Mouse (Mus musculus): ENCODE data around the gene Cntnap1. TPM values are rescaled to one million over a fixed set of nuclear protein-coding genes. Genes with fewer than 3 reads are reported as not detected.

The Cntnap1 gene
- polyA plus RNA-seq, 1 experiment from 2014 or later, result 0.50 TPM

GRCm38 (mm10) chr11:101173112-101173511 lies 2.8 kb downstream of the Cntnap1 start:
- H3K9ac ChIP-seq, result no peak overlapping the region
- peaks cover under 1% of the 10 kb centered on the region; the same call in 1 of the 2 replicates for H3K36me3 ChIP-seq
- WGBS, result 15% methylated on average over 11 of the region's 11 CpGs
- H3K27me3 ChIP-seq, result peaks cover 23% of the 10 kb centered on the region
- no peak for ATAC-seq (replicated peaks; ENCODE audit: insufficient number of reproducible peaks, insufficient read depth, low FRiP score, low read depth)
- peak overlapping the region; percentile 81 for H3K27ac ChIP-seq
- no peaks in the 10 kb centered on the region for H3K9me3 ChIP-seq (replicated peaks)
- peak overlapping the region; percentile 71 for H3K4me2 ChIP-seq
- peak overlapping the region; percentile 39 for H3K4me3 ChIP-seq
- peaks cover 78% of the 10 kb centered on the region for H3K4me1 ChIP-seq (replicated peaks)

- H3K27me3 ChIP-seq, result peaks cover 30% of the 10 kb centered on the region
- H3K36me3 ChIP-seq, result no peaks in the 10 kb centered on the region
- 3% methylated on average over 61 of the region's 61 CpGs for WGBS
- peak overlapping the region; percentile 71 for H3K4me2 ChIP-seq
- peak overlapping the region; percentile 81 for H3K27ac ChIP-seq
- ATAC-seq (replicated peaks; ENCODE audit: insufficient number of reproducible peaks, insufficient read depth, low FRiP score, low read depth), result peak; percentile 37
- H3K9me3 ChIP-seq (replicated peaks), result no peaks in the 10 kb centered on the region
- peaks cover 71% of the 10 kb centered on the region for H3K4me1 ChIP-seq (replicated peaks)
- H3K9ac ChIP-seq, result peak overlapping the region; percentile 59
- H3K4me3 ChIP-seq, result peak overlapping the region; percentile 39
Observed at GRCm38 (mm10) chr11:101173631-101174388, 3.5 kb downstream of the Cntnap1 start.

GRCm38 (mm10) chr11:101174389-101174745 lies 4.0 kb downstream of the Cntnap1 start:
- peaks cover 66% of the 10 kb centered on the region for H3K4me1 ChIP-seq (replicated peaks)
- 34% methylated on average over 9 of the region's 9 CpGs for WGBS

GRCm38 (mm10) chr11:101174851-101175628 lies 4.7 kb downstream of the Cntnap1 start, which contains the start of gene Ccr10:
Ccr10 (minus strand) TSS chr11:101175443.
- Histone ChIP-seq H3K4me1 (replicated peaks) (peaks cover 63% of the 10 kb centered on the region), H3K27me3 (peaks cover 37% of the 10 kb centered on the region), H3K4me3 (peak within 1 kb of the TSS; percentile 39), H3K9ac (peak within 1 kb of the TSS; percentile 59), H3K27ac (0 out of 2 replicates have a peak within 1 kb of the TSS, but pooled peaks have one; percentile 81), H3K36me3 (no peaks in the 10 kb centered on the region), H3K4me2 (peak within 1 kb of the TSS; percentile 71), H3K9me3 (replicated peaks) (no peaks in the 10 kb centered on the region)
- ATAC-seq (replicated peaks; ENCODE audit: insufficient number of reproducible peaks, insufficient read depth, low FRiP score, low read depth), result no peak
- WGBS, result 28% methylated on average over 14 of the region's 14 CpGs

More at GRCm38 (mm10) chr11:101174389-101174745, 4.0 kb downstream of the Cntnap1 start:
- Histone ChIP-seq H3K27me3 (peaks cover 34% of the 10 kb centered on the region), H3K4me2 (peak overlapping the region; percentile 71), H3K9me3 (replicated peaks) (no peaks in the 10 kb centered on the region), H3K36me3 (no peaks in the 10 kb centered on the region), H3K27ac (0 out of 2 replicates have a peak overlapping the region, but pooled peaks have one; percentile 81), H3K9ac (peak overlapping the region; percentile 59), H3K4me3 (peak overlapping the region; percentile 39)
- ATAC-seq (replicated peaks; ENCODE audit: insufficient number of reproducible peaks, insufficient read depth, low FRiP score, low read depth), result no peak

- no peak for ATAC-seq (replicated peaks; ENCODE audit: insufficient number of reproducible peaks, insufficient read depth, low FRiP score, low read depth)
- Histone ChIP-seq H3K27me3 (peaks cover 37% of the 10 kb centered on the region), H3K4me2 (peak overlapping the region; percentile 71), H3K9ac (0 out of 2 replicates have a peak overlapping the region, but pooled peaks have one; percentile 13), H3K9me3 (replicated peaks) (no peaks in the 10 kb centered on the region), H3K4me3 (peak overlapping the region; percentile 38), H3K27ac (no peak overlapping the region), H3K36me3 (no peaks in the 10 kb centered on the region), H3K4me1 (replicated peaks) (peaks cover 62% of the 10 kb centered on the region)
- WGBS, result 14% methylated on average over 11 of the region's 11 CpGs
Observed at GRCm38 (mm10) chr11:101175636-101176116, 5.4 kb downstream of the Cntnap1 start.

- Histone ChIP-seq H3K27me3 (peaks cover 37% of the 10 kb centered on the region), H3K4me3 (peak overlapping the region; percentile 38), H3K9ac (peak overlapping the region; percentile 13; the same call in 1 of the 2 replicates), H3K36me3 (no peaks in the 10 kb centered on the region), H3K4me1 (replicated peaks) (peaks cover 64% of the 10 kb centered on the region), H3K9me3 (replicated peaks) (no peaks in the 10 kb centered on the region), H3K27ac (no peak overlapping the region), H3K4me2 (peak overlapping the region; percentile 71)
- WGBS, result 1% methylated on average over 25 of the region's 25 CpGs
- ATAC-seq (replicated peaks; ENCODE audit: insufficient number of reproducible peaks, insufficient read depth, low FRiP score, low read depth), result no peak
Observed at GRCm38 (mm10) chr11:101176117-101176691, 5.9 kb downstream of the Cntnap1 start.

- 0 out of 2 replicates have a peak overlapping the region, but pooled peaks have one; percentile 38 for H3K4me3 ChIP-seq
- peak overlapping the region; percentile 71; the same call in 1 of the 2 replicates for H3K4me2 ChIP-seq
- peaks cover 58% of the 10 kb centered on the region for H3K4me1 ChIP-seq (replicated peaks)
- H3K36me3 ChIP-seq, result no peaks in the 10 kb centered on the region
- H3K27ac ChIP-seq, result no peak overlapping the region
- no peaks in the 10 kb centered on the region for H3K9me3 ChIP-seq (replicated peaks)
- peaks cover 37% of the 10 kb centered on the region for H3K27me3 ChIP-seq
- 34% methylated on average over 22 of the region's 22 CpGs for WGBS
- H3K9ac ChIP-seq, result no peak overlapping the region
- ATAC-seq (replicated peaks; ENCODE audit: insufficient number of reproducible peaks, insufficient read depth, low FRiP score, low read depth), result no peak
Observed at GRCm38 (mm10) chr11:101176933-101177773, 6.8 kb downstream of the Cntnap1 start.

- Histone ChIP-seq H3K36me3 (no peaks in the 10 kb centered on the region), H3K27me3 (peaks cover 40% of the 10 kb centered on the region), H3K4me1 (replicated peaks) (peaks cover 48% of the 10 kb centered on the region), H3K9ac (no peak overlapping the region), H3K9me3 (replicated peaks) (no peaks in the 10 kb centered on the region), H3K4me2 (no peak overlapping the region), H3K27ac (no peak overlapping the region), H3K4me3 (no peak overlapping the region)
- no peak for ATAC-seq (replicated peaks; ENCODE audit: insufficient number of reproducible peaks, insufficient read depth, low FRiP score, low read depth)
- 58% methylated on average over 36 of the region's 36 CpGs for WGBS
Observed at GRCm38 (mm10) chr11:101178061-101179058, 8.0 kb downstream of the Cntnap1 start.

GRCm38 (mm10) chr11:101179306-101179705 lies 9.0 kb downstream of the Cntnap1 start:
- Histone ChIP-seq H3K4me2 (no peak overlapping the region), H3K27me3 (peaks cover 41% of the 10 kb centered on the region), H3K9me3 (replicated peaks) (no peaks in the 10 kb centered on the region), H3K36me3 (no peaks in the 10 kb centered on the region), H3K4me3 (no peak overlapping the region), H3K27ac (no peak overlapping the region), H3K9ac (no peak overlapping the region), H3K4me1 (replicated peaks) (peaks cover 38% of the 10 kb centered on the region)
- 76% methylated on average over 15 of the region's 15 CpGs for WGBS
- ATAC-seq (replicated peaks; ENCODE audit: insufficient number of reproducible peaks, insufficient read depth, low FRiP score, low read depth), result no peak

All from heart, embryonic 15.5 days (tissue).